In the genomic region with DNA sequence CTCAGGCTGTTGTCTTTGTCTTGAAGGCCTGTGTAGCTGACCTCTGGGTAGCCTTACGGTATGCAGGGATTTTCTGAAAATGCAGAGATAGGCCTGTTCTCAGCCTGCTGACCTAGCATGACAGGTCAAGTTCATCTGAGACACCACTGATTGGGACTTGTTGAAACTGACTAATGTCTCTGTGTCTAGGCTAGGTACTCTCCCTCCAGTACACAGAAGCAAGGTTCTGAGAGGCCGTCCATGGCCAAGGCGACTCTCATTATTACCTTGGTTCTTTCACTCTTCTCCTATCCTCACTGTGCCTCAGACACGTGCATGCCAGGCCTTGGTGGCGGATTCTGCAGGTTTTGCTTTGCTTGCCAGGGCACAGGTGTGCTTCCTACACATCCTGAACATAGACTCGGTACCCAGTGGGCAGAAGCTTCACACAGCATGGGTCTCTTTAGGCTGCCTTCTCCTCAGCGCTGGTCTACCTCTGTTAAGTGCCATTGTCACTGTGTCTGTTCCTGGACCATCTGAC, we compare ENCODE assay signal across 31 mouse cellular contexts.
"Had no signal": no experiment of that assay in that cellular context is flagged by ENCODE, and none has a peak within 500 bp of the region (broad histone marks: within the 10 kb centered on the region; RNA-seq: fewer than 3 reads in every experiment).

No protein-coding gene starts in this region.

- H3K4me1 ChIP-seq: heart, embryonic 12.5 days; heart, embryonic 13.5 days; heart, embryonic 15.5 days; hindbrain, embryonic 10.5 days; hindbrain, embryonic 12.5 days; hindbrain, embryonic 13.5 days; hindbrain, embryonic 15.5 days; intestine, embryonic 15.5 days; kidney, embryonic 15.5 days had no signal

- H3K36me3 ChIP-seq: heart, embryonic 12.5 days; heart, embryonic 13.5 days; heart, embryonic 15.5 days; hindbrain, embryonic 10.5 days; hindbrain, embryonic 12.5 days; hindbrain, embryonic 13.5 days; hindbrain, embryonic 15.5 days; intestine, embryonic 15.5 days; kidney, embryonic 15.5 days had no signal

- H3K9ac ChIP-seq: heart, embryonic 12.5 days; heart, embryonic 13.5 days; heart, embryonic 15.5 days; hindbrain, embryonic 12.5 days; hindbrain, embryonic 13.5 days; hindbrain, embryonic 14.5 days; hindbrain, embryonic 15.5 days; intestine, embryonic 15.5 days; kidney, embryonic 15.5 days had no signal

- H3K27ac ChIP-seq: heart, embryonic 13.5 days; heart, embryonic 15.5 days; hindbrain, embryonic 10.5 days; hindbrain, embryonic 12.5 days; hindbrain, embryonic 13.5 days; hindbrain, embryonic 14.5 days; hindbrain, embryonic 15.5 days; hindbrain, postnatal 0 days; intestine, embryonic 15.5 days; kidney, embryonic 15.5 days; kidney, postnatal 0 days; layer of hippocampus, adult 2 months; left cerebral cortex, adult 2 months had no signal

- H3K9me3 ChIP-seq: heart, embryonic 12.5 days; heart, embryonic 13.5 days; heart, embryonic 15.5 days; hindbrain, embryonic 10.5 days; hindbrain, embryonic 12.5 days; hindbrain, embryonic 13.5 days; hindbrain, embryonic 15.5 days; intestine, embryonic 15.5 days; kidney, embryonic 15.5 days had no signal

- H3K27me3 ChIP-seq: heart, embryonic 12.5 days; heart, embryonic 13.5 days; heart, embryonic 15.5 days; hindbrain, embryonic 12.5 days; hindbrain, embryonic 13.5 days; hindbrain, embryonic 15.5 days; intestine, embryonic 15.5 days; kidney, embryonic 15.5 days had no signal

- H3K4me2 ChIP-seq: heart, embryonic 11.5 days; heart, embryonic 12.5 days; heart, embryonic 13.5 days; heart, embryonic 15.5 days; hindbrain, embryonic 12.5 days; hindbrain, embryonic 13.5 days; hindbrain, embryonic 14.5 days; hindbrain, embryonic 15.5 days; intestine, embryonic 15.5 days; kidney, embryonic 15.5 days had no signal

- H3K4me3 ChIP-seq: heart, embryonic 12.5 days; heart, embryonic 13.5 days; heart, embryonic 15.5 days; hindbrain, embryonic 10.5 days; hindbrain, embryonic 12.5 days; hindbrain, embryonic 13.5 days; hindbrain, embryonic 15.5 days; intestine, embryonic 15.5 days; kidney, embryonic 15.5 days; layer of hippocampus, adult 2 months; left cerebral cortex, adult 2 months had no signal

- DNase-seq: heart, postnatal 10 days; heart, postnatal 14 days; heart, postnatal 36 days; heart, postnatal 4 days; kidney, adult 11 months; kidney, adult 18-20 months; kidney, adult 2 months; kidney, adult 8-10 months; kidney, adult 9 months; kidney, postnatal 10 days; kidney, postnatal 14 days; kidney, postnatal 25 days; kidney, postnatal 36 days; kidney, postnatal 4 days; layer of hippocampus, adult 9-11 months; layer of hippocampus, postnatal 36 days had no signal
